Mouse (Mus musculus): ENCODE data around the gene Utp20. TPM values are rescaled to one million over a fixed set of nuclear protein-coding genes. Genes with fewer than 3 reads are reported as not detected.

The Utp20 gene
- polyA plus RNA-seq (2021; fragmentation: Nextera tagmentation) = 2.2 and 2.6 TPM in 2 replicates
- long read RNA-seq, experiment 1, partial matches to known transcripts = 7 of 8 reads
- long read RNA-seq, experiment 1, other reads (novel, unspliced or antisense) = 1 of 8 reads
- long read RNA-seq, experiment 2, partial matches to known transcripts = 1 of 2 reads
- long read RNA-seq, experiment 2, other reads (novel, unspliced or antisense) = 1 of 2 reads

GRCm38 (mm10) chr10:88826188-88826946 lies at the start of gene Utp20:
Gene Utp20, minus strand, starts transcription at chr10:88826804.

GRCm38 (mm10) chr10:88730571-88731495 lies 95.8 kb downstream of the Utp20 start, which contains the start of gene Arl1:
Gene Arl1, plus strand, starts transcription at chr10:88730858.

Other genes starting within 250 kb of the Utp20 start
- gene Mybpc1, start 221.7 kb downstream of the Utp20 start, polyA plus RNA-seq (2021; fragmentation: Nextera tagmentation) = 1.9 TPM in 2 replicates
- not detected in 2 replicates for gene Spic, start 141.8 kb downstream of the Utp20 start, polyA plus RNA-seq (2021; fragmentation: Nextera tagmentation)
- 237 and 274 TPM in 2 replicates for gene Arl1, start 95.9 kb downstream of the Utp20 start, polyA plus RNA-seq (2021; fragmentation: Nextera tagmentation)
- gene Slc5a8, start 59.2 kb upstream of the Utp20 start, polyA plus RNA-seq (2021; fragmentation: Nextera tagmentation) = 0.03 and 0.09 TPM in 2 replicates